Mouse (Mus musculus) cerebellum, adult 2 months (tissue): ENCODE data around the gene Gsto2. TPM values are rescaled to one million over a fixed set of nuclear protein-coding genes. Genes with fewer than 3 reads are reported as not detected.
A peak's percentile ranks its signal among the peaks of the same experiment; 100 is the strongest.

Experiments
- DNase-seq, 2 experiments: peaks; one replicate each; pipeline ENCODE4 v3.0.0; 2021
- H3K27ac ChIP-seq: fragments of 200-500 bp; 2 replicates; pipeline ENCODE4 v1.5.1; 2012; ENCODE audit warnings: low read length, control low read depth, inconsistent platforms; ENCODE audit not compliant: insufficient read depth
- H3K27me3 ChIP-seq: fragments of 200-500 bp; 2 replicates; pipeline ENCODE4 v1.6.1; 2012; ENCODE audit warnings: inconsistent platforms, mild to moderate bottlenecking, low read length, moderate library complexity; ENCODE audit not compliant: control insufficient read depth, insufficient read depth
- H3K4me1 ChIP-seq: fragments of 200-500 bp; 2 replicates; pipeline ENCODE4 v1.6.1; 2011; ENCODE audit warnings: low read length; ENCODE audit not compliant: control insufficient read depth, insufficient read depth
- H3K4me3 ChIP-seq: fragments of 200-500 bp; replicated peaks from 2 replicates; pipeline ENCODE3; 2011; ENCODE audit warnings: mild to moderate bottlenecking, low read depth, low read length, control low read depth; ENCODE audit not compliant: insufficient read depth
- CTCF ChIP-seq: fragments of 200-500 bp; IDR thresholded peaks from 2 replicates; pipeline ENCODE4 v1.5.1; 2011; ENCODE audit warnings: low read depth, mild to moderate bottlenecking, control low read depth, low read length, moderate library complexity, borderline replicate concordance; ENCODE audit not compliant: insufficient read depth
- POLR2A ChIP-seq: fragments of 200-500 bp; IDR thresholded peaks from 2 replicates; pipeline ENCODE4 v1.6.1; 2011; ENCODE audit warnings: low read length, control low read depth, borderline replicate concordance; ENCODE audit not compliant: insufficient read depth
- WGBS: fragments of 180-500 bp; shearing (Covaris S2); methylation state at CpG from one replicate; pipeline ENCODE4 v1.1.7; 2018; 5-methylcytosine and 5-hydroxymethylcytosine counted together
- polyA plus RNA-seq: library from polyadenylated mRNA; depleted of rRNA; stranded (reverse); fragments of >200 nt; gene quantifications from 2 replicates; pipeline ENCODE4 v1.2.3, GENCODE M21; 2012; rRNA removed

Gsto2 gene
- polyA plus RNA-seq, 1 experiment, result 2.5 TPM

DNA sequence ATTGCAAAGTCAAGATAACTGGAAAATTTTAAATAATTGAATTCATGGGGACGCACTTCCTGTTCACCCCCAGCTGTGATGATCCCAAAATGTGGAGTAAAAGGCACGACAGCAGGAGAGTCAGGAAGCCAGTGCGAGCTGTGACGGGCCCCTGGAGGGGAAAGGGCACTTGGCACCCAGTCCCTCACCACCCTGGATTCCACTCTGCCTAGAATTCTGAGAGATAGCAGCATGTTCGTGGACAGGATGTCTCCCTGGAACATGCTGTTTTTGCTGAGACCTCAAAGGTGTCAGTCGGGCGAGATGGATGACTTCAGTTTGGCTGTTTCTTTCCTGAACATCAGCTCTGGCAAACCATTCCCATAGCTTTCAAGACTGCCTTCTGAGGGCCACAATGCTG, 60.5 kb downstream of the Gsto2 start:
- TF ChIP-seq CTCF (no peak), POLR2A (no peak)
- Histone ChIP-seq H3K4me3 (no peak overlapping the region), H3K4me1 (no peaks in the 10 kb centered on the region), H3K27ac (no peak overlapping the region), H3K27me3 (no peaks in the 10 kb centered on the region)
- no peak for DNase-seq
- 62% methylated on average over 7 of the region's 7 CpGs for WGBS

GRCm38 (mm10) chr19:47927032-47927431, 61.7 kb downstream of the Gsto2 start:
- Histone ChIP-seq H3K27ac (no peak overlapping the region), H3K27me3 (no peaks in the 10 kb centered on the region), H3K4me1 (no peaks in the 10 kb centered on the region), H3K4me3 (no peak overlapping the region)
- 90% methylated on average over 2 of the region's 2 CpGs for WGBS
- DNase-seq, result no peak
- TF ChIP-seq POLR2A (no peak), CTCF (no peak)

- TF ChIP-seq CTCF (no peak), POLR2A (no peak)
- DNase-seq, result no peak
- H3K27me3 ChIP-seq, result no peaks in the 10 kb centered on the region
- H3K4me1 ChIP-seq, result no peaks in the 10 kb centered on the region
- no peak overlapping the region for H3K4me3 ChIP-seq
- no peak overlapping the region for H3K27ac ChIP-seq
- 91% methylated on average over 4 of the region's 4 CpGs for WGBS
These were observed 63.7 kb downstream of the Gsto2 start for GRCm38 (mm10) chr19:47929043-47929442.

DNA sequence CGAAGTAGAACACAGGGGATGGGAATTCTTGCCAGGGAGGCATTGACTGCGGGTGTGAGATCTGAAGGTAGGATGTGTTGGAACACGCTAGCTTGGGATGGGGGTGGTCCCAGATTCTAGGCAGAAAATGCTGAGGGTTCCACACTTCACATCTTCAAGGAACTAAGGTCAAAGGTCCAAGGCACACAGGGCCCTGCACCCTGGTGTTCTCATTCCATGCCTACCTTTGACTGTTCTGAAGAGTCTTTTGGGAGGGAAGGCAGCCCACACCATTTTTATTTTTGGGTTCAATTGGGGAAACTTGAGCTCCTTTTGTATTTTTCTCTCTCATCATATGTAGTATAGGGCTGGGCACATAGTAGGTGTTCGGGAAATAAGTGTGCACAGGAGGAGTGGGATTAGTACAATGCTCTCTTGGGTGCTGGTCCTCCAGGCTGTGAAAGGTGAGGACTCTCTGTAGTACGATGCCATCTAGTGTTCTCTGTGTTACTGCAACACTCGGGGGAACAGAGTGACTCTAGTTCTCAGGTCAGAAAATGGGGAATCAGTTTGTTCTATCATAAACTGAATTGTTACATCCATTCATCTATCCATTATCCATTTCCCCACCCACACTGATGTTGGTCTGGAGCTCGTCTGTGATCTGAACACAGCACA, 66.8 kb downstream of the Gsto2 start:
- peak; percentile 62 for TF ChIP-seq CTCF
- TF ChIP-seq POLR2A, result no peak
- DNase-seq, result no peak
- no peaks in the 10 kb centered on the region for H3K27me3 ChIP-seq
- H3K4me1 ChIP-seq, result no peaks in the 10 kb centered on the region
- H3K4me3 ChIP-seq, result no peak overlapping the region
- H3K27ac ChIP-seq, result no peak overlapping the region
- 40% methylated on average over 7 of the region's 7 CpGs for WGBS

DNA sequence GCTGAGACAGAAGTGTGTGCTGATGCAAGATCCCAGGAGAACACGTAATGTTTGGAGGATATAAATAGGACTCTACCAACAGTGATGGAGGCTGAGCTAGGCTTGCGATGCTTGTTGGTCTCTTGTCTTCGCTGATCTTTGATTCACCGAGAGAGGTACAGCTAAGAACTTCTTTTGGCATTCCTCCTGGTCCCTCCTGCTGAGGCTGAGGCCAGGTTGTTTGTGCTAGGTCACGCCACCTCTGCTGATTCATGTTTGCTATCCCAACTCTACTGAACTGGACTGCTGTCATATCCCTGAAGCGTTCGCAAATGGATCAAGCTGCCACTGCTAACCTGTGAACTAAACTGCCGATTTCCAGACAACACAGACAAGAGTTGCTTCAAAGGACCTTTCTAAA, 68.8 kb downstream of the Gsto2 start:
- no peak for DNase-seq
- WGBS, result 83% methylated on average over 8 of the region's 8 CpGs
- Histone ChIP-seq H3K4me1 (no peaks in the 10 kb centered on the region), H3K4me3 (no peak overlapping the region), H3K27ac (no peak overlapping the region), H3K27me3 (no peaks in the 10 kb centered on the region)
- TF ChIP-seq CTCF (no peak), POLR2A (no peak)

DNA sequence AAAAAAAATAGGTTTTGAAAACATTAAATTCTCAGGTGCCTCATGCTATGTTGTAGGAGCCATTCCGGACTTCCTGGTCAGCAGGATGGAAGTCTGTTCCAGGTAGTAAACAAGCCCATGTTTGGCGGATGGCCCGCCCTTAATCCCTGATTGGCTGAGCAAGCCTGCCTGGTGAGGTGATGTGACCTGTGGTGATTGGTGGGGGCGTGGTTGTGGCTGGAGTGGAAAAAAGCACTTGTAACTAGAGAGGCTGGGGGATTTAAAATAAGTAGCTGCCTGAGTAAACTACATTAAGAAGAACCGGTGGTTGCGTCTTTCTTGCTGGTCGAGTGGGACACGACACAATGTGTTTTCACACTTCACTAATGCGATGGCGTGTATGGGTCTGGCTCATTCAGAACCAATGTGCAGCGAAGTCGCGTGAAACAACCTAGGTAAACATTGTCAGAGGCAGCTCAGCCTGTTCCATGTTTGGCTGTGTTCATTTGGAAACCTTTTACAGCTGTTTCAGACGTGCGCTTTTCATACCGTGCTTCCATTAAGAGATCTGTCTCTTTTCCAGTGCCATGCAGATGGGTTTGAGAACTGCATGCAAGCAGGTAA, 69.4 kb downstream of the Gsto2 start:
- 80% methylated on average over 16 of the region's 16 CpGs for WGBS
- Histone ChIP-seq H3K27me3 (no peaks in the 10 kb centered on the region), H3K27ac (no peak overlapping the region), H3K4me3 (no peak overlapping the region), H3K4me1 (no peaks in the 10 kb centered on the region)
- no peak for TF ChIP-seq POLR2A
- TF ChIP-seq CTCF, result no peak
- DNase-seq, result no peak

- DNase-seq, result no peak
- no peak overlapping the region for H3K4me3 ChIP-seq
- WGBS, result 87% methylated on average over 6 of the region's 6 CpGs
- TF ChIP-seq CTCF (no peak), POLR2A (no peak)
- no peaks in the 10 kb centered on the region for H3K27me3 ChIP-seq
- H3K27ac ChIP-seq, result no peak overlapping the region
- H3K4me1 ChIP-seq, result no peaks in the 10 kb centered on the region
These were observed 70.2 kb downstream of the Gsto2 start for GRCm38 (mm10) chr19:47935530-47935929.

Other genes with a start within 250 kb of the Gsto2 start
- gene Col17a1, start 173.4 kb upstream of the Gsto2 start, polyA plus RNA-seq, result 3.6 and 4.1 TPM in 2 replicates
- 81.6 and 84.8 TPM in 2 replicates for gene Sfr1, start 133.9 kb upstream of the Gsto2 start, polyA plus RNA-seq
- gene Gsto1, start 10.6 kb upstream of the Gsto2 start, polyA plus RNA-seq, result 40.5 and 42.1 TPM in 2 replicates
- gene Cfap43, start 53.8 kb downstream of the Gsto2 start, polyA plus RNA-seq, result 0.86 and 1.00 TPM in 2 replicates
- gene Itprip, start 53.8 kb downstream of the Gsto2 start, polyA plus RNA-seq, result 0.52 and 0.57 TPM in 2 replicates
- 0.07 and 0.10 TPM in 2 replicates for gene Cfap58, start 72.1 kb downstream of the Gsto2 start, polyA plus RNA-seq